Mouse (Mus musculus) retina, adult 2 months (tissue): ENCODE results near the gene Lrch1.

Source experiments
- DNase-seq: peaks from one replicate; pipeline ENCODE4 v3.0.0-alpha.2; 2012; ENCODE audit warnings: low read depth, low spot score

Lrch1 gene

GRCm38 (mm10) chr14:74946751-74947375, 813 bp downstream of the Lrch1 start:
- no peak for DNase-seq

- DNase-seq, result no peak
Observed at GRCm38 (mm10) chr14:74946321-74946750, 1.3 kb downstream of the Lrch1 start.

- no peak for DNase-seq
Observed at GRCm38 (mm10) chr14:74945266-74946215, 2.1 kb downstream of the Lrch1 start.

- no peak for DNase-seq
Observed at GRCm38 (mm10) chr14:74944128-74944755, 3.4 kb downstream of the Lrch1 start.

- DNase-seq, result no peak
Observed at GRCm38 (mm10) chr14:74943581-74944117, 4.0 kb downstream of the Lrch1 start.

- DNase-seq, result no peak
Observed at GRCm38 (mm10) chr14:74943024-74943423, 4.7 kb downstream of the Lrch1 start.

GRCm38 (mm10) chr14:74941591-74941990, 6.1 kb downstream of the Lrch1 start:
- DNase-seq, result no peak

- no peak for DNase-seq
Observed at GRCm38 (mm10) chr14:74940741-74941140, 6.9 kb downstream of the Lrch1 start.

- no peak for DNase-seq
Observed at GRCm38 (mm10) chr14:74939355-74939754, 8.3 kb downstream of the Lrch1 start.

- no peak for DNase-seq
Observed at GRCm38 (mm10) chr14:74938896-74939295, 8.8 kb downstream of the Lrch1 start.

- no peak for DNase-seq
Observed at GRCm38 (mm10) chr14:74936557-74937261, 11.0 kb downstream of the Lrch1 start.

GRCm38 (mm10) chr14:74935111-74935510, 12.6 kb downstream of the Lrch1 start:
- DNase-seq, result no peak

GRCm38 (mm10) chr14:74933960-74934710, 13.5 kb downstream of the Lrch1 start:
- DNase-seq, result no peak

- no peak for DNase-seq
Observed at GRCm38 (mm10) chr14:74929739-74930138, 17.9 kb downstream of the Lrch1 start.

- no peak for DNase-seq
Observed at GRCm38 (mm10) chr14:74928809-74929432, 18.8 kb downstream of the Lrch1 start.

- no peak for DNase-seq
Observed at GRCm38 (mm10) chr14:74926899-74927571, 20.6 kb downstream of the Lrch1 start.

GRCm38 (mm10) chr14:74925951-74926517, 21.6 kb downstream of the Lrch1 start:
- DNase-seq, result no peak

GRCm38 (mm10) chr14:74924521-74924920, 23.2 kb downstream of the Lrch1 start:
- no peak for DNase-seq

- no peak for DNase-seq
Observed at GRCm38 (mm10) chr14:74924031-74924430, 23.6 kb downstream of the Lrch1 start.
